Mouse (Mus musculus) inflammation-experienced regulatory T-cells, adult 6 months (primary cell): Measurements from ENCODE around the gene Creld2. TPM values are rescaled to one million over a fixed set of nuclear protein-coding genes. Genes with fewer than 3 reads are reported as not detected.

Experiments used
- ATAC-seq: one replicate; pipeline ENCODE4 v1.8.0; 2017
- polyA plus RNA-seq, 3 experiments: library from polyadenylated mRNA; unstranded; fragments of 100-300 nt; shearing (Covaris generic); gene quantifications; one replicate each; pipeline ENCODE4 v1.2.1; 2017

The Creld2 gene
- polyA plus RNA-seq, 3 experiments from 2014 or later, result 22.9 to 40.9 (median 28.4) TPM

GRCm38 (mm10) chr15:88854119-88854968 is 34.9 kb downstream of the Creld2 start:
- no peak for ATAC-seq

DNA sequence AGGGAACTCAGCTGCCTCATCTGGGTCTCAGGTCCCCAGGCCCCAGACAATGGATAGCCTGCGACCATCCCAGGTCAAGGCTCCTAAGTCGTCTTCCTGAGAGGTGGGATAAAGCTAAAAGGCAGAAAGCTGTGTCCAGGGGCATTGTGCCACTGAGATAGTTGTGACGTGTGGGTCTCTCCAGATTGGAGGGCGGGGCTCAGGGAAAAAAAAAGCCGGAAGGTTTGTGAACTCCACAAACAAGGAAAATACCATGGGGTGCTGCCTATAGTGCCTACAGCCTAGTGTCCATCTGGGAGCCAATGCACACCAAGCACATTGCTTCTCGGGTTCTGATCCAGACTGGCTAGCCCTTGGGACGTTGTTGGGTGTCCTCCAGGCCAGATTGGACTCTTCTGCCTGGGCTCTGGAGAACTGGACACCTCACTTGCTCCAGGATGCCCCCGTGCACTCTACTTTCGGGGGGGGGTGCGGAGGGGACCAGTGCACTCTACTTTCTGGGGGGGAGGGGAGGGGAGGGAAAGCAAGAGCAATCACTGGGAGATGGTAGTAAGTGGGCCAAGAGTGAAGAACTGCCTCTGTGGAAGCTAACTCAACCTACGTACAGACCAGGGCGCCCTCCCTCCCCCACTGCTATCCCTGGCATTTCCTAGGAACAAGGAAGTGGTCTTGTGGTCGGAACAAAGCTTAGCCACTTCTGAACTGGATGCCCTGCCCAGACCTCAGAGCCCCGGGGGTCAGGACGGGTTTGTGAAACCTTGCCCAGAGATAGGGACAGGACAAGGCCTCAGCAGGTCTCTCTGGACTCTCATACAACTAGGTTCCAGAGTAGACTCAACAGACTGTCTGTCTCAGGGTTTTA is 35.8 kb downstream of the Creld2 start:
- ATAC-seq, result no peak

GRCm38 (mm10) chr15:88855896-88856417 is 36.5 kb downstream of the Creld2 start:
- no peak for ATAC-seq

- ATAC-seq, result no peak
These were observed 37.2 kb downstream of the Creld2 start for GRCm38 (mm10) chr15:88856613-88857012.

DNA sequence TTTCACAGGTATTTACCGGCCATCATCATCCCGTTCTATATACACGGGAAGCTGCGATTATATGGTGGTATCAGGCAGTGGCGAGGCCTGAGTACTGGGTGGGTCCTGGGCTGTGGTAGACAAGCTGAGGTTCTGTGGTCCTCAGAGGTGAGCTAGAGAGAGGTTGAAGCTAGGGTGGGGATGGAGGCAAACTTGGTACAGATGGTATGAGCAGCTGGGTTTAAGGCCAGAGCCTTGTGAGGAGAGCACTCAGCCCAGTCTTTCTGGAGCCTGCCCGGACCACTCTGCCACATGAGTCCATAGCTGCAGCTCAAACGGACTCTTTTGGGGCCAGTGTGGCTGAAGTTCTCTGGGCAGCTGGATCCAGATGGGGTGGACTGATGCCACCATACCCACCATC is 37.9 kb downstream of the Creld2 start:
- no peak for ATAC-seq

- ATAC-seq, result no peak
These were observed 38.7 kb downstream of the Creld2 start for GRCm38 (mm10) chr15:88858141-88858541.

DNA sequence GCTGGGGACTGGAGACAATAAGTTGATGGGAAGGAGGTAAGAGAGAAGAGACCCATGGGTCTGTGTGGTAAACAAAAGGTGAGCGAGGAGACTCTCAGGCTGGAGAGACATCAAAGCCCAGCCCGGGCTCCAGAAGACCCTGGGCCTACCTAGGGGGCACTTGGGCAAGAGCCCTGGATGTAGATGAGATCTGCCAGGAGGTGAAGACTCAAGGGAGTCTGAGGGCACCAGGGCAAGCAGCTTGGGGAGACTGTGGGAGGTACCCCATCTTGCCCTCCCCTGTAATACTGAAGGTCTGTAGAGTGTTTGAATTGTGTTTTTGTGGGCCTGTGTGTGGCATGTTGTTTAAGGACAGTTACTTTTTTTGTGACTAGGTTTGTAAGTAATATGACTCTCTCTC is 39.3 kb downstream of the Creld2 start:
- no peak for ATAC-seq

- ATAC-seq, result no peak
These were observed 39.9 kb downstream of the Creld2 start for GRCm38 (mm10) chr15:88859206-88859970.

DNA sequence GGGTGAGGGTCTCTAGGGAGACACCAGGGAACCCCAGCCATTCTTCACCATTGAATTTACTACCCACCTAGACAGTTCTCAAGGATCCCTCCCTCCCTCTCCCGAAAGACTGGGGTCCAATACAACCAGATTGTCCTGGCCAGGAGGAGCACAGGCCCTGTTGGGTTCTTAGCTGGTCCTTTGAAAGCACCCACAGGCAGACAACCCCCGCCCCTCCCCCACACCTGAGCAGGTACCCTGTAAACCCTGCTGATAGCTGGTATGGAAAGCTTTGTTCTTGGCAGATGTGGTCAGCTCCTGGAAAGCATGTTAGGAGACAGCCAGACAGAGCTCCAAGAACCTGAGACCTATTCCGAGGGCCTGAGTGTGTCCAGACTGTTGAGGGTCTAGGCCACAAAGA is 41.3 kb downstream of the Creld2 start:
- ATAC-seq, result no peak

DNA sequence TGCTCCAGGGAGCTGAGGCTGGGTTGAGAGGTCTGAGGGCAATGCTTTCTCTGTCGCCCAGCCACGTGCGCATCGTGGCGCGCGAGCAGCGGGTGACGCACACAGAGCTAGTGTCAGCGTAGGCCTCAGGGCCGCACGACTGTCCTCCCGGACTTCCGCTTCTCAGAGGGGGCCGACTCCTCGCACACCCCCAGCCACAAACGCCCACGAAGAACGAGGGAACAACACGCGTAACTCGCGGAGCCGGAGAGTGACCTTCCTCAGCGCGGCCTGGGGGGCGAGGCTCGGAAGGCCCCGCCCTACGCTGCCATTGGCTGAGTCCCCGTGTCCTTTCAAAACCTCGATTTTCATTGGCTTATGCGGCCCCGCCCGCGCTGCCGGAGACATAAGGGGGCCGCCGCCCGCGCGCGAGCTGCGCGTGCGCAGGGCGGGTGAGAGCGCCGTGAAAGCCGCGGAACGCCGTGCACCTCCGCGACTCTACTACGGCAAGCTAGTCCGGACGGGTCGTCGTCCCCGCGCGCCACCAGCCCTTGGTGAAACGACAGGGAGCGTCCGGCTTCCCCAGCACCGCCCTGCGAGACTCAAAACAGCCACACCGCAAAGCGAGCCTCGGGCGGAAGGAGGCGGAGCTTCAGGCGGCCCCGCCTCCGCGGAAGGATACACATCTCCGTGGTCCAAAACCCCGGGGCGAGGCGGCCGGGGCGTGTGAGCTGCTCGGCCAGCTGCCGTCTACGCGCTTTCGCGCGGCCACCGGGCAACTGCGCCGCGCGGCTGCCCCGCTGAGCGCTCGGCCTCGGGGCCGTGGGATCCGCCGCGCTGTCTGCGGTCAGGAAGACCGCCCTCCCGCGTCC is 42.6 kb downstream of the Creld2 start, which contains the start of gene Pim3:
Gene Pim3 (plus strand): TSS at position 415 of the 851 bp plus-strand sequence.
- peak; percentile 80 for ATAC-seq

GRCm38 (mm10) chr15:88862881-88863694 is 43.6 kb downstream of the Creld2 start:
- ATAC-seq, result no peak

DNA sequence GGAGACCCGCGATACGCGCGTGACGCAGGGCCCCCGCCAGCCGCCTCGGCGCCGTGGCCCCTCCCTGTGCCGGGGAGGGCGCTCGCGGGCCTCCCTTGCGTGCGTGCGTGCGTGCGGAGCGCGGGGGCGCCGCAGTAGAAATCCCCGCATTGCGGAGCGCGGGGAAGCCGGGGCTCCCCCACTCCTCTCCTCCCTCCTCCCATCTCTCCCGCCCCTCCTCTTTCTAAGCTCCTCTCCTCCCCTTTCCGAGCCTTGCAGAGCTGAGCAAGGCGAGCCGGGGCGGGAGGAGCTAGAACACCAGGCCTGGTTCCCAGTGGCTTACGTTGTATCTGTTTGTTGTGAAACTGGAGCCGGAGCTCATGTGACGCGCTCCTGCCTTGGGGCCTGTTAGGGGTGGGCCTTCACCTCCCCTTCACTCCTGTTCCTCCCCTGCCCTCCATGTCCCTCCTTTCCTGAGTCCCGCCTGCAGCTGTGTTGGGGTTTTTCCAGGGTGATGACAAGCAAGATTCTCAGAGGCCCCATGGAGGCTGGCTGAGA is 44.3 kb downstream of the Creld2 start:
- ATAC-seq, result peak; percentile 50

DNA sequence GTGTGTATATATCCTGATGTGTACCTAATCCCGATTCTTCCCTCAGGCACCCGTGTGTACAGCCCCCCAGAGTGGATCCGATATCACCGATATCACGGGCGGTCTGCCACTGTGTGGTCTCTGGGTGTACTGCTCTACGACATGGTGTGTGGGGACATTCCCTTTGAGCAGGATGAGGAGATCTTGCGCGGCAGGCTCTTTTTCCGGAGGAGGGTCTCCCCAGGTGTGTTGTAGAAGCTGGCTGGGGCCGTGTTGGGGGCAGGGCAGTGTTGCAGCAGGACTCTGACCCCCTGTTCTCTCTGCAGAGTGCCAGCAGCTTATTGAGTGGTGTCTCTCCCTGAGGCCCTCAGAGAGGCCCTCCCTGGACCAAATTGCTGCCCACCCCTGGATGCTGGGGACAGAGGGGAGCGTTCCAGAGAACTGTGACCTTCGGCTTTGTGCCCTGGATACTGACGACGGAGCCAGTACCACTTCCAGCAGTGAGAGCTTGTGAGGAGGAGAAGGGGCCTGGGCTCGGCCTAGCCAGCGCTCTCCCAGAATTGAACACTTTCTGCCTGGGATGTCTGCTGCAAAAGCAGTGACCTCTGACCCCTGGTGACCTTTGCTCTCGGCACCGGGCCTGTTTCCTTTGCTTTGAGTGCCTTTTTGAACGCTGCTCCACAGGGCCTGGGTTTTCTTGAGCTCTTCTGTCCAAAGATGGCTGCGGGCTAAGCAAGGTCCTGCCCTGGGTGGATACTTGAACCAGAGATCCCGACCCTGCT is 45.0 kb downstream of the Creld2 start:
- ATAC-seq, result no peak

- no peak for ATAC-seq
These were observed 45.6 kb downstream of the Creld2 start for GRCm38 (mm10) chr15:88865061-88865460.

DNA sequence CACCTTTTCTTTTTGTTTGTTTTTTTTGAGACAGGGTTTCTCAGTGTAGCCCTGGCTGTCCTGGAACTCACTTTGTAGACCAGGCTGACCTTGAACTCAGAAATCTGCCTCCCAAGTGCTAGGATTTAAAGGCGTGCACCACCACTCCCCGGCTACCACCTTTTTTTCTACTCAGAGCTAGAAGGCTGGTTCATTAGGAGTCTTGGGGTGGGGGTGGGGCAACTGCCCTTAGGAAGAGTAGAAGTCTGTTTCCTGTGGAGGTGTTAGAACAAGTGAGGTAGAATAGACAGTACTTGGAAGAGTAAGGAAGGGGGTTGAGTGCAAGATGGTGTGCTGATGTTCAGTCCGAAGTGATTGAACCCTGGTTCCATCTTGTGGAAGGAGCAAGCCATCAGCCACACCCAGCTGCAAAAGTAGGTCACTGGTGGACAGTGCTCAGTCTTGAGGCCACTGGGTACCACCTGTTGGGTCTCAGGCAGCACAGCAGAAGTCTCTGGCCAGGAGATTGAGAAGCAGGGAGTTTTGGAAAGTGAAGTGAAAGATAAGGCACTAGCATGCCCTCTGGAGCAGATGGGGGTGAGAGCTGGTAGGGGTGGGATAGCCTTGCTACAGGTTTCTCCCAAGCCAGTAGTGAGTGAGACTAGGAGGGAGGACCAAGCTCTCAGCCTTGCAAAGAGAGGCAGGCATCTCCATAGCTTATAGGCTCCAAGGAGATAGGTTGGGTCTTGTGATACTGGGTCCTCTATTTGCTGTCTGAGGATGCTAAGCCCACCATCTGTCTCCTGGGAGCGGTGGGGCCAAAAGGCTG is 46.6 kb downstream of the Creld2 start:
- ATAC-seq, result no peak

- no peak for ATAC-seq
These were observed 47.5 kb downstream of the Creld2 start for GRCm38 (mm10) chr15:88866934-88867356.

GRCm38 (mm10) chr15:88867368-88868023 is 48.0 kb downstream of the Creld2 start:
- no peak for ATAC-seq
